8 mouse cellular contexts compared by ENCODE assay signal in genomic region chr7:127375271-127376245, GRCm38 (mm10). TPM values are rescaled to one million over a fixed set of nuclear protein-coding genes. Genes with fewer than 3 reads are reported as not detected.
DNase-seq lines count a peak whose midpoint lies in the region; ATAC-seq and TF ChIP-seq lines count a peak whose summit lies in the region.
"Not testable (repeated sequence)": the region's sequence is repeated elsewhere in the genome, so short reads cannot be mapped to it uniquely, and the experiment has no call there.

TSS of gene Zfp747 (minus strand) at chr7:127376050.

- DNase-seq in MEL-GATA-1-ER (ENCODE audit: extremely low read depth, low read depth), result peak; percentile 95
- DNase-seq in cerebellum, adult 8-10 months, result peak; percentile 94
- DNase-seq in forelimb bud, embryonic 11.5 days (ENCODE audit: low read depth, low spot score), result peak; percentile 90
- DNase-seq in hindbrain, embryonic 10.5 days (ENCODE audit: low spot score), result peak; percentile 87
- DNase-seq in layer of hippocampus, adult 9-11 months, result peak; percentile 96
- DNase-seq in lung, postnatal 0 days (ENCODE audit: low spot score), result peak; percentile 98
- DNase-seq in ovary, postnatal 14 days (ENCODE audit: low spot score), result peak; percentile 84
- DNase-seq in thymus, postnatal 14 days, result peak; percentile 94

- H3K36me3 ChIP-seq in hindbrain, embryonic 10.5 days, result peaks cover 25% of the 10 kb centered on the region
- H3K36me3 ChIP-seq in lung, postnatal 0 days (ENCODE audit: insufficient read depth, low read length), result not testable (repeated sequence)

- peak within 1 kb of the TSS; percentile 70 for H3K9ac ChIP-seq in lung, postnatal 0 days (replicated peaks; ENCODE audit: low read depth)

- H3K27ac ChIP-seq in hindbrain, embryonic 10.5 days, result peak within 1 kb of the TSS; percentile 87
- H3K27ac ChIP-seq in lung, postnatal 0 days (ENCODE audit: low read length), result peak within 1 kb of the TSS; percentile 79

- peak within 1 kb of the TSS; percentile 73 for H3K4me3 ChIP-seq in hindbrain, embryonic 10.5 days
- peak within 1 kb of the TSS; percentile 65 for H3K4me3 ChIP-seq in lung, postnatal 0 days (ENCODE audit: low read depth, low read length)

- peak; percentile 99 for ATAC-seq in lung, postnatal 0 days

- peak; percentile 81 for TF ChIP-seq CTCF in lung, postnatal 0 days (IDR thresholded peaks at IDR 0.05)

- TF ChIP-seq EP300 in lung, postnatal 0 days (IDR thresholded peaks at IDR 0.05), result not testable (repeated sequence)

- H3K4me2 ChIP-seq in lung, postnatal 0 days (replicated peaks; ENCODE audit: low read depth, low read length), result peak within 1 kb of the TSS; percentile 72

- 3% methylated on average over 49 of the region's 49 CpGs for WGBS in hindbrain, embryonic 10.5 days
- 1% methylated on average over 47 of the region's 49 CpGs for WGBS in lung, postnatal 0 days

- H3K27me3 ChIP-seq in hindbrain, embryonic 10.5 days (ENCODE audit: insufficient read depth, poor library complexity, severe bottlenecking); lung, postnatal 0 days (replicated peaks; ENCODE audit: insufficient read depth, low read length): not testable (repeated sequence)

- not testable (repeated sequence) for H3K4me1 ChIP-seq in hindbrain, embryonic 10.5 days (replicated peaks); lung, postnatal 0 days (ENCODE audit: insufficient read depth, low read depth, low read length)

- not testable (repeated sequence) for H3K9me3 ChIP-seq in hindbrain, embryonic 10.5 days; lung, postnatal 0 days (ENCODE audit: low read length)

RNA-seq across cellular contexts. Expression of gene Zfp747, which starts in this region (rescaled TPM):
- polyA plus RNA-seq in hindbrain, embryonic 10.5 days (2016; fragmentation: Nextera tagmentation; extraction: Ambion mirVana), result 7.9 and 9.5 TPM in 2 replicates
- 7.3 and 7.9 TPM in 2 replicates for polyA plus RNA-seq in lung, postnatal 0 days (2015; fragmentation: Nextera tagmentation; extraction: Ambion mirVana)

Comparison
In these comparisons a context has a peak if more than half of its experiments do, and no peak if none do; other contexts are left out.
1. Peak in every context shown above with its lines: DNase-seq, ATAC-seq, H3K4me3 ChIP-seq and H3K27ac ChIP-seq.